Mouse (Mus musculus) thymus, postnatal 0 days (tissue): Measurements from ENCODE around the gene Mrpl2. TPM values are rescaled to one million over a fixed set of nuclear protein-coding genes. Genes with fewer than 3 reads are reported as not detected.

ENCODE experiments used
- polyA plus RNA-seq: library from polyadenylated mRNA; unstranded; fragments of >200 nt; fragmentation: Nextera tagmentation; extraction: Ambion mirVana; gene quantifications from 2 replicates; pipeline ENCODE4 v1.2.1, GENCODE M21; 2015

The Mrpl2 gene
- polyA plus RNA-seq, 1 experiment from 2014 or later: 113 TPM

Other genes starting within 250 kb of the Mrpl2 start
- gene Crip3, start 217.3 kb upstream of the Mrpl2 start, polyA plus RNA-seq: 294 and 308 TPM in 2 replicates
- gene Slc22a7, start 207.8 kb upstream of the Mrpl2 start, polyA plus RNA-seq: 6.4 and 9.4 TPM in 2 replicates
- 0.08 TPM in 1 of 2 replicates, not detected in the other for gene Ttbk1, start 158.6 kb upstream of the Mrpl2 start, polyA plus RNA-seq
- gene Dnph1, start 149.5 kb upstream of the Mrpl2 start, polyA plus RNA-seq: 28.3 and 33.7 TPM in 2 replicates
- 2.5 and 2.8 TPM in 2 replicates for gene Cul9, start 99.8 kb upstream of the Mrpl2 start, polyA plus RNA-seq
- gene Srf, start 90.1 kb upstream of the Mrpl2 start, polyA plus RNA-seq: 5.0 and 7.5 TPM in 2 replicates
- gene Ptk7, start 16.7 kb upstream of the Mrpl2 start, polyA plus RNA-seq: 24.7 and 25.1 TPM in 2 replicates
- gene Klc4, start 207 bp upstream of the Mrpl2 start, polyA plus RNA-seq: 17.7 and 18.4 TPM in 2 replicates
- 14.0 and 16.0 TPM in 2 replicates for gene Cul7, start 4.1 kb downstream of the Mrpl2 start, polyA plus RNA-seq
- gene Rrp36, start 28.1 kb downstream of the Mrpl2 start, polyA plus RNA-seq: 53.2 and 68.6 TPM in 2 replicates
- gene Mea1, start 32.6 kb downstream of the Mrpl2 start, polyA plus RNA-seq: 106 and 109 TPM in 2 replicates
- 77.8 and 78.6 TPM in 2 replicates for gene Klhdc3, start 34.7 kb downstream of the Mrpl2 start, polyA plus RNA-seq
- 54.0 and 56.6 TPM in 2 replicates for gene Ppp2r5d, start 58.9 kb downstream of the Mrpl2 start, polyA plus RNA-seq
- gene Pex6, start 65.2 kb downstream of the Mrpl2 start, polyA plus RNA-seq: 22.8 and 23.3 TPM in 2 replicates
- 2.9 and 3.0 TPM in 2 replicates for gene Gnmt, start 82.9 kb downstream of the Mrpl2 start, polyA plus RNA-seq
- 55.1 and 58.0 TPM in 2 replicates for gene Cnpy3, start 106.0 kb downstream of the Mrpl2 start, polyA plus RNA-seq
- gene Ptcra, start 117.5 kb downstream of the Mrpl2 start, polyA plus RNA-seq: 118 and 120 TPM in 2 replicates
- gene 2310039H08Rik, start 126.4 kb downstream of the Mrpl2 start, polyA plus RNA-seq: 112 and 116 TPM in 2 replicates
- gene Rpl7l1, start 136.4 kb downstream of the Mrpl2 start, polyA plus RNA-seq: 136 and 137 TPM in 2 replicates
- 4.5 and 5.6 TPM in 2 replicates for gene Bicral, start 212.3 kb downstream of the Mrpl2 start, polyA plus RNA-seq
- 54.1 and 60.3 TPM in 2 replicates for gene Tbcc, start 244.5 kb downstream of the Mrpl2 start, polyA plus RNA-seq